Mouse (Mus musculus): ENCODE measurements around the gene Kdm1a.

The Kdm1a gene

GRCm38 (mm10) chr4:136526412-136526811 lies 76.1 kb downstream of the Kdm1a start:
- in situ Hi-C loops (cut with MboI), result no loop called here

GRCm38 (mm10) chr4:136524309-136524708 lies 78.2 kb downstream of the Kdm1a start:
- in situ Hi-C loops (cut with MboI), result no loop called here

- in situ Hi-C loops (cut with MboI), result no loop called here
Measured at GRCm38 (mm10) chr4:136521898-136522297, 80.6 kb downstream of the Kdm1a start.

- in situ Hi-C loops (cut with MboI), result no loop called here
Measured at GRCm38 (mm10) chr4:136519866-136520265, 82.7 kb downstream of the Kdm1a start.

- in situ Hi-C loops (cut with MboI), result no loop called here
Measured at GRCm38 (mm10) chr4:136518576-136518975, 83.9 kb downstream of the Kdm1a start.

- in situ Hi-C loops (cut with MboI), result no loop called here
Measured at GRCm38 (mm10) chr4:136518141-136518540, 84.4 kb downstream of the Kdm1a start.

GRCm38 (mm10) chr4:136512905-136513304 lies 89.6 kb downstream of the Kdm1a start:
- in situ Hi-C loops (cut with MboI), result no loop called here

GRCm38 (mm10) chr4:136511708-136512107 lies 90.8 kb downstream of the Kdm1a start:
- in situ Hi-C loops (cut with MboI), result no loop called here

- in situ Hi-C loops (cut with MboI), result no loop called here
Measured at GRCm38 (mm10) chr4:136509857-136510256, 92.7 kb downstream of the Kdm1a start.

GRCm38 (mm10) chr4:136505426-136506215 lies 96.9 kb downstream of the Kdm1a start:
- in situ Hi-C loops (cut with MboI), result no loop called here

Measured in mature B cell (primary cell).